Mouse (Mus musculus) activated CD4-positive, CD25-positive, alpha-beta regulatory T cell, adult 4 months (primary cell): ENCODE data around the gene Sp7. TPM values are rescaled to one million over a fixed set of nuclear protein-coding genes. Genes with fewer than 3 reads are reported as not detected.

ENCODE experiments used
- ATAC-seq: one replicate; pipeline ENCODE4 v1.8.0; 2017
- polyA plus RNA-seq, 2 experiments: library from polyadenylated mRNA; unstranded; fragments of 100-300 nt; shearing (Covaris generic); gene quantifications; one replicate each; pipeline ENCODE4 v1.2.1; 2017

The Sp7 gene
- polyA plus RNA-seq = not detected

DNA sequence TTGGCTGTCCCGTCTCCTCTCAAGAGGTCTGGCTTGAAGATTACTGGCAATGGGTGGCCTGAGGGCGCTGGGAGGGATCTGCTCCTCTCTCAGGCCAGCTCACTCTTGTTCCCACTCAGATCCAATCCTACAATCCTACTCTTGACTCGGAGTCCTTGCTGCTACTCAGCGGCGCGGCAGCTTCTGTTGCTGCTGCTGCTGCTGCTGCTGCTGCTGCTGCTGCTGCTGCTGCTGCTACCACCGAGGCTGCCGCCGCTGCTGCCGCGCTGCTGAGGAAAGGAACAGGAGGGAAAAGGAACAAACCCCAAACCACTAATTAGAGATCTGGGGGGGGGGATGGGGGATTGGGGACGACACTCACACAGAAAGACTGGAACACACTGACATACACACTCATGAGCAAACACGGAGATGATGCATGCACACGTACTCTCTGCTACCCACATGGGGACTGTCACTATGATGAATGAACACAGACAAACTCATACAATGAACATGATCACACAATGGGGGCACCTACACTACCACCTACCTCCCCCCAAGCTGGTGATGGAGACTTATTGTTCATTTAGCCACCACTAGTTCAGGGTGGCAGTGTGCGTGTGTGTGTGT, at the start of gene Sp7:
Gene Sp7 (minus strand): TSS at position 450 of the 612 bp plus-strand sequence.
- ATAC-seq = no peak

DNA sequence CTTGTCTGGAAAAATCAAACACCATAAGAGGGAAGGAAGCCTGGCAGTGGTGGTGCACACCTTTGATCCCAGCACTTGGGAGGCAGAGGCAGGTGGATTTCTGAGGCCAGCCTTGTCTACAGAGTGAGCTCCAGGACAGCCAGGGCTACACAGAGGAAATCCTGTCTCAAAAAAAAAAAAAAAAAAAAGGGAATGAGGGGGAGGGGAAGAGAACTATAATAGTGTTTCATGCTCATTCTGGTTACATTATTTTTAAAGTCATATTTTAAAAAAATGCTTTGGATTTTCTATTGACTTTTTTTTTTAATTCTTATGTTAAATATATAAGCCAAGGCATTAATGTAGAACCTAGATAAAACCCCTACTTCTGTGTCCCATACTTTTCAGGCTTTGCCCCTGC, 46.7 kb upstream of the Sp7 start:
- no peak for ATAC-seq

DNA sequence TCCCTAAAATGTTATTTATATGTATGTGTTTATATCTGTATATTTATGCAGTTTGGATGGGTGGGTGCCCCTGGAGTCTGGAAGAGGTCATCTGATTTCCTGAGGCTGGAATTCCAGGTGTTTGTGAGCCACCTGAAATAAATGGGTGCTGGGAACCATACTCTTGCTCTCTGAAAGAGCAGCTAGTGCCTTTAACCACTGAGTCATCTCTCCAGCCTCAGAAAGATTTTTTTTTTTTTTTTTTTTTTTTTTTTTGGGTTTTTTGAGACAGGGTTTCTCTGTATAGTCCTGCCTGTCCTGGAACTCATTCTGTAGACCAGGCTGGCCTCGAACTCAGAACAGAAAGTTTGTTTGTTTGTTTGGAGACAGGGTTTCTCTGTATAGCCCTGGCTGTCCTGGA, 44.1 kb upstream of the Sp7 start:
- no peak for ATAC-seq

DNA sequence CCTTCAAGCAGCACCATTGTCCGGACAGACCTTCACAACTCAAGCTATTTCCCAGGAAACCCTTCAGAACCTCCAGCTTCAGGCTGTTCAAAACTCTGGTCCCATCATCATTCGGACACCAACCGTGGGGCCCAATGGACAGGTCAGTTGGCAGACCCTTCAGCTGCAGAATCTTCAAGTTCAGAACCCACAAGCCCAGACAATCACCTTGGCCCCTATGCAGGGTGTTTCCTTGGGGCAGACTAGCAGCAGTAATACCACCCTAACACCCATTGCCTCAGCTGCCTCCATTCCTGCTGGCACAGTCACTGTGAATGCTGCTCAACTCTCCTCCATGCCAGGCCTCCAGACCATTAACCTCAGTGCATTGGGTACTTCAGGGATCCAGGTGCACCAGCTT, 42.3 kb upstream of the Sp7 start:
- no peak for ATAC-seq

DNA sequence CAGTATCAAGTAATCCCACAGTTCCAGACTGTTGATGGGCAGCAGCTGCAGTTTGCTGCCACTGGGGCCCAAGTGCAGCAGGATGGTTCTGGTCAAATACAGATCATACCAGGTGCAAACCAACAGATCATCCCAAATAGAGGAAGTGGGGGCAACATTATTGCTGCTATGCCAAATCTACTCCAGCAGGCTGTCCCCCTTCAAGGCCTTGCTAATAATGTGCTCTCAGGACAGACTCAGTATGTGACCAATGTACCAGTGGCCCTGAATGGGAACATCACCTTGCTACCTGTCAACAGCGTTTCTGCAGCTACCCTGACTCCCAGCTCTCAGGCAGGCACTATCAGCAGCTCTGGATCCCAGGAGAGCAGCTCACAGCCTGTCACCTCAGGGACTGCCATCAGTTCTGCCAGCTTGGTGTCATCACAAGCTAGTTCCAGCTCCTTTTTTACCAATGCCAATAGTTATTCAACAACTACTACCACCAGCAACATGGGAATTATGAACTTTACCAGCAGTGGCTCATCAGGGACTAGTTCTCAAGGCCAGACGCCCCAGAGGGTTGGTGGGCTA, 41.7 kb upstream of the Sp7 start:
- no peak for ATAC-seq

DNA sequence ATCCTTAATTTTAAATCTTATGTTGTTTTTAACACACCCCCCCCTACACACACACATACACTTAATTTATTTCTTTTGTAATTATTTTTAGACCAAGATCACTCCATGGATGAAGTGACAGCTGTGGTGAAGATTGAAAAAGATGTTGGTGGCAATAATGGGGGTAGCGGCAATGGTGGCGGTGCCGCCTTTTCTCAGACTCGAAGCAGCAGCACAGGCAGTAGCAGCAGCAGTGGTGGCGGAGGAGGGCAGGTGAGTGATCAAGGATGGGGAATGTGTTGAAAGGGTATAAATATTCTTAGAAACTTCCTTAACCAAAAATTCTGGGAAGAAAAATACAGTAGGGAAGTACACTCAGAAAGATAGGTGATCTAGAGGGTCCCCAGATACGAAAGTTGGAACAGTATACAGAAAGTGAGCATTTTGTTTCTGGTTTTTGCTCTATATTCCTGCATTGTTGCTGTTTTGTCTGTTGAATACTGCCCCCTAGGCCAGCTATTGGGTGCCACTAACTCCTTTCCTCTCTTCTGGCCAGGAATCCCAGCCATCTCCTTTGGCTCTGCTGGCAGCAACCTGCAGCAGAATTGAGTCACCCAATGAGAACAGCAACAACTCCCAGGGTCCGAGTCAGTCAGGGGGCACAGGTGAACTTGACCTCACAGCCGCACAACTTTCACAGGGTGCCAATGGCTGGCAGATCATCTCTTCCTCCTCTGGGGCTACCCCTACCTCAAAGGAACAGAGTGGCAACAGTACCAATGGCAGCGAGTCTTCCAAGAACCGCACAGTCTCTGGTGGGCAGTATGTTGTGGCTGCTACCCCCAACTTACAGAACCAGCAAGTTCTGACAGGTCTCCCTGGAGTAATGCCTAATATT, 40.9 kb upstream of the Sp7 start:
- ATAC-seq = no peak

DNA sequence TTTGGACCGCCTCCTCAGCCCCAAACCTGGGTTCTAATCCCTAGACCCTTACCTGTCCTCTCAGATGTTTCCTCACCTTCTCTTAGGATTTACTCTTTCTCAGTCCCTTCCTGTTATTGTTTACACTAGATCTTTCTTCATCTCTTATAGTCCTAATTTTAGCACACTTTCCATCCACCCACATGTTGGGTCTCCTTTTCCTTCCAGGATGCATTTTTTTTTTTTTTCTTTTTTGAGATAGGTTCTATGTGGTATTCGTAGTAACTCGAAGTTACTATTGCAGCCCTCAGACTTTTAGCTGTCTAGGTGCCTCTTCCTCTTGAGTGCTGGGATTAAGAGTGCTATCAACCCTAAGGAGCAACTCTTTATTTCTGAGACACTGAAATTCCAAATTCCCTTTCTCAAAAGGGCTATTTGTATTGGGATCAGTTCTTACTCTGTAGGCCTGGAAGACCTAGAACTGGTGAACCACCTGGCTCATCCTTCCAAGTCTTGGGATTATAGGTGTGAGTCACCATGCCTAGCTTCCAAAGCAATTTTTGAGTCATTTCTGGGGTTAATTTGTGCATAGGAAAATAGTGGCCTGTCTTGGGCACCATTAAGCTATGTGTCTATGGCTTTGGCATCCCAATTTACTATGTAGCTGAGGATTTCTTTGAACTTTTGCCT, 40.1 kb upstream of the Sp7 start:
- ATAC-seq = no peak

DNA sequence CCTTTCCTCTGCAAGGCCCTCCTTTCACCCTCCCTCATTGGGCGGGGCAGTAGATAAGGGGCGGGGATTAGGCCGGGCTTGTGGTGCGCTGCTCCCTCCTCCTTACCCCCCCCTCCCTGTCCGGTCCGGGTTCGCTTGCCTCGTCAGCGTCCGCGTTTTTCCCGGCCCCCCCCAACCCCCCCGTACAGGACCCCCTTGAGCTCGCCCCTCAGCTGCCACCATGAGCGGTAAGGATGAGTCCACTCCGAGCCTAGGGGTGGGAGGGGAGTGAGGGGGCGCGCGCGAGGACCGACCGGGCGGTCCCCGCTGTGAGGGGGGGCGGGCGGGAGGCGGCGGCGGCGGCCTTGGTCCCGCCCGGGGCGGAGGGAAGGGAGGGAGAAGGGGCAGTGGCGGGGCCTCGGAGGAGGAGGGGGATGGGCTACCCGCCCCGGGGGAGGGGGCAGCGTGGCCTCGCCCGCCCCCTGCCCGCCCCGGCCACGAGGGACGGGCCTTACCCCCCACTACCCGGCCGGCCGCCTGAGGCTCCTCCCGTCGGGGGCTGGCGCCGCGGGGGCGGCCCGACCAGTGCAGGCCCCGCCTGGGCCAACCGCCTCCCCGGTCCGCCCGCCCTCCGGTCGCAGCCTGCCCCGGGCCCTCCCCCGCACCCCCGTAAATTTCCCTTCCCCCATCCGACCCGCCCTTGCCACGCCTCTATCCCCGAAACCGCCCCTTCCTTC, 39.4 kb upstream of the Sp7 start:
- no peak for ATAC-seq

DNA sequence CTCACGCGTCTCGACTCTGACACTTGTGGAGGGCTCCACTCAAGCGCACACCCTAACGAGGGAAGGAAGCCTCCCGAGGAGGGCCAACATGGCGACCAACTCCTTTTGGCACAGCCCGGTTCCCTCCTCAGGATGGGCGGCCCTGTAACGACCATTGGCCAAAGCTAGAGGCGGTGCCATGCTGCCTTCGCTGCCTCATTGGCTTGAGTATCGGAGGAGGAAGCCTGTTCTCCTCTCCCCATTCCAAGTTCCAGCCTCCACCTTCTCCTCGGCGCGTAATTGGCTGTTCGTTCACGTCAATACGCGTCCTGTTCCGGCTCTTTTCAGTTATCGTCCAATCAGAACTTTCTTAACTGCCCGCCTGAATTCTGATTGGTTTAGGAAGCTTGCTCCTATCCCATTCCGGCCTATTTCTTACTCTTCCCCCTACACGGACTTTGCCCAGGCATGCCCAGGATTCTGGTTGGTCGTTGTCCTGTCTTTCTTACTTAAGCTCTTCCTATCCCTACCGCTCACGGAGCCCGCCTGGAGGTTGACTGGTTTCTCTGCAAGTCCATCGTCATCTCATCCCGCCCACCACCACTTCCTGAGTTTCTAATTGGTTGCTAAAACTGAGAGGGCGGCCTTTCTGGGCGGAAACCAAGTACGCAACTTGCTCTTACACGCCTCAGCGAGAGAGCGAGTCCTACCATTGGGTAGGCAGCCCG, 38.7 kb upstream of the Sp7 start, which contains the start of gene Sp1:
Gene Sp1 (plus strand): TSS at position 655 of the 707 bp plus-strand sequence.
- ATAC-seq = peak; percentile 83

DNA sequence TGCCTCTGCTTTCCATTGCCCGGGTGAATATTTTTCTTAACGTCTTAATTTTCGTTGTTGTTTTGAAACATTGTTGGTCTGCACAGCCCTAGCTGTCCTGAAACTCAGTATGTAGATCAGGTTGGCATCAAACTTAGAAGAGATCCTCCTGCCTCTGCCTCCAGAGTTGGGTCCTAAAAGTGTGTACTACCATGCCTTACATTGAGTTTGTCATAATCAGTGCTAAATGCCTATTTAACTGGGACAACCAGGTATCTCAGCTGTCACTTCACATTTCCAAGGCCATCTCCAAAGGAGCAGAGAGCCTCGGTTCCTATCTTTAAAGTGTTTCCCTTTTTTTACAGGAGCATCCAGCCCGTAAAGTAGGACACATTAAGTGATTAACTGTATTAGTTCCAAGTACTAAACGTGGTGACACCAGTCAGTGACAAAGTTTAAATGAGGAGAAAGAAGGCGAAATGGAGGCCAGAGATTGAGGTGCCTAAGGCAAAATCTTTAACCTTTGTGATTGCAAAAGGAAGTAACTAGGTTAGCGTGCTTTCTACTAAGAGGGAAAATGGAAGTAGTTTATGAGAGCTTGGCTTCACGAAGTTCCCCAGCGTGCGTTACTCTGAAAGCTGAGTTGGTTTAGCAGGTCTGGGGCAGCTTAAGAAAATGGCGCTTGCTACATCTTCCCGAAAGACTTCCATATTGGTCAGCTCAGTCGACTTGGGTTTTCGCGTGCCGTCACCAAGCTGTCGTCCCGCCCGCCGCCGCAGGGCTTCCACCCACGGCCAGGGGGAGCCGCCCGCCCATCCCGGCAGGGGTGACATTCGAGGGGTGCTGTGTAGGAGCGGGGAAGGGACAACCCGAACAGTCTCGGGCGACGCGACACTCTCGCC, 37.9 kb upstream of the Sp7 start:
- peak; percentile 23 for ATAC-seq

DNA sequence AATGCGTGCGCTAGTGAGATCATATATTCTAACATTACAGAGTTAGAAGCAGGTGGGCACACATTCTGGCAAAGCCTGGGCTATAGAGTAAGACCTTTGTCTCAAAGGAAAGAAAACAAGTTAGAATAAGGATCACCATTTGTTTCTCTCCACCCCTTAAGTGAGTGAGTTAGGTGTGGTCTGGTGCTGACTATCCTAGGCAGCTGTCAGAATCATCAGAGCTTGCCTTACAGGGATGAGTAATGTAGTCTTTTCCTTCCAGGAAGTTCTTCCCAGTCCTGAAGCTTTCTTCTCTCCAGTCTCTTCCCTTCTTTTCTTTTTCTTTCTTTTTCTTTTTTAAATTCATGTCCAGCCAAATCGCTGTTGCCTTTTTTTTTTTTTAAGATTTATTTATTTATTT, 35.2 kb upstream of the Sp7 start:
- no peak for ATAC-seq

DNA sequence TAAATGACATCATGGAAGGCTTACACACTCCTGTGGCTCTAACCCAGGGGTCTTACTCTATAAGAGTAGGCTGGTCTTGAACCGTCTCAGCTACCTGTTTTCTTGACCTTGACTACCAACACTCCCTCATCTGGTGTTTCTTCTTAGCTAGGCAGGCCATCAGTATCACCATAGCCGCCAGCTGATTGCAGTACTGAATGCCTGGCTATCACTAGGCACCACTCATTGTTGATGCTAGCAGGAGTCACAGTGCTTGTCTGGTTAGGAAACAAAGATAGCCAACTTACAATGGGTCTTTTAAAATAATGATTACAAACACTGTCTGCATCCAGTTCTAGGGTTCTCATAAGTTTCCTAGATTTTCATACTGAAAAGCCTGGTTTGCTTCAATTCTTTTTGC, 34.3 kb upstream of the Sp7 start:
- no peak for ATAC-seq

DNA sequence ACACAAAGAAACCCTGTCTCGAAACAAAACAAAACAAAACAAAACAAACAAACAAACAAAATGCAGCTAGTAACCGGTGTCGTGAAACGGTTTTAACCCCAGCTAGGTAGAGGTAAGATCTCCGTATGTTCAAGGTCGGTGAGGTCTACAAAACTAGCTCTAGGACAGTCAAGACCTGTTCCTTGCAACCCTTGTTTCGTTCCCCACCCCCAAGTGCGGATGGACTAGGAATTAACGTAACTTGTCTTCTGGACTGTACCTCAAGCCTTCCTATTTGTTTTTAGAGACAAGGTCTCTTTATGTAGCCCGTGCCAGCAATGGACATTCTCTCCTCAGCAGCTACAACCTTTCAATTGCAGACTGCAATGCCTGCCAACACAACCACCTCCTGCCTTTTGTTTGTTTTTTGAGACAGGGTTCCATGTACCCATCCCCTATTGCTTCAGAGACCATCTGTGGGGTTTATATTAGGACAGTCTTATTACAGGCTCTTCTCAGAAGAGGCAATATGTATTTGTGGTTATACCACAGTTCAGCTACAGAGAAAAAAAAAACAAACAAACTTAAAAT, 33.6 kb upstream of the Sp7 start:
- ATAC-seq = no peak

DNA sequence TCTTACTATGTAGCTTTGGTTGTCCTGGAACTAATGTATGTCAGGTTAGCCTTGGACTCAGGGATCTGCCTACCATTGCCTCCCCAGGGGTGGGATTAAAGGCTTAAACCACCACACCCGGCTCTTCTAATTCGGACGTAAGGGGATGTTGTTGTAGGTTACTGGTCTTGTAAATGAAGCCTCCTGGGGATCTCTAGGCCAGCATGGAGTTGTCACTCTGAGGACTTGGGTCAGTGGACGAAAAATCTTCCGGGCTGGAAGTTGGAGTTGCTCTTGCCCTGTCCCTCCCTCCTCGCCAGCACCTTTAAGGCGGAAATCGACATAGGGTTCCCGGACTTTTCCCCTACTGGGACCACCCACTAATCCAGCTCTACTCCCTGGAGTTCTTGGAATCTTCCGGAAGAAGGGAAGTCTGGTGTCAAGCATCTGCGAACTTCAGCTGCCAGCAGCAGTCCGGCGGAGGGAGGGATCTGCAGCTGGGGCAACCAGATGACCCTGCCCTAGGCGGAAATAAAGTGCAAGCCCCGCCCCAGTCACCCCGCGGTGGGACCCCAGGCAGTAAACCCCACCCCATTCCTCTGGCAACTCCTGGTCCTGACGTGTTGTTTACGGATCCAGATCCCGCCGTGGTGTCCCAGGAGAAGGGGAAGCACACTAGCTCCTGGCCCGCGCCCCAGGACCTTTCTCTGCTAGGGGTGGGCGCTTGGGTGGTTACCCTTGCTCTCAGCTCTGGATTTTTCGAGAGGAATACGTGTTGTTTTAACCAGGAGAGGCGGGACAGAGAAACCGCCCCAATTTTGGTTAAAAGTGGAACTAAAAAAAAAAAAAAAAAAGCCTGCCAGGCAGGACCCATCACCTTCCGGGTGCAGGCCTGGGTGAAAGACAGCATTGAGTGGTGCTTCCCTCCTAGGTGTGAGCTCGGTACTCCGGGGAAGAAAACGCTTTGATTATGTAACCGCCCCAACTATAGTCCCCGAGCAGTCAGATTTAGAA, 32.5 kb upstream of the Sp7 start:
- ATAC-seq = peak; percentile 77

DNA sequence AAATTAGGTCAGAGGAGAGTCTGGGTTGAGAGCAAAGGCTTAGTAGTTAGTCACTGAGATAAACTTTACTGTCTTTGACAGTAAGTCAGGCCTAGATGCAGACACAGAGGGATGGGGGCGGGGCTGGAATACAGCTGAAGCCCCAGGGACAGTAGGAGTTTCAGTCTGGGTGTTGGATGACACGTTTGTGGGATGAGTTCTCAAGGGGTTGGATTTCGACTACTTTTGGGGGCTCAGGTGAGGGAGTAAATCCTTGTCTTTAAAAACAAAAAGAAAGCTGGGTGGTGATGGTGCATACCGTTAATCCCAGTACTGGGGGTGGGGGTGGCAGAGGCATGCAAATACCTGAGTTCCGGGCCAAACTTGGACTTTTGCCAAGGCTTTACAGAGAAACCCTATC, 31.6 kb upstream of the Sp7 start:
- no peak for ATAC-seq

DNA sequence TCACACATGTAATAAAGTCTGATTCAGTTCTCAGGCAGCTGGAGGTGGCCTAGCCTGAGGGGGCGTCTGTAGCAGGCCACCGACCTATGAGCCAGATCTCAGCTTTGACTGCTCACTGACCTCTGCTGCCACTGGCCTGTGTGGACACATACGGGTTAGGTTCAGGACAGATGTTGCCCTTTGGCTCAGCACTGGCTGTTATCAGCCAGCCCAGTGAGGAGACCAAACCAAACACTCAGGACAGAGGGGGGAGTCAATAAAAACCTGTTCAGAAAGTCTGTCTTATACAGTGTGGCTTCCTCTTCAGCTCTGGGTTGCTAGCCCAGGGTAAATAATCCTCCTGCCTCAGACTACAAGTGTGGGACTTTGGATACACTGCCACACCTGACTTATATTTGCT, 28.1 kb upstream of the Sp7 start:
- ATAC-seq = no peak

DNA sequence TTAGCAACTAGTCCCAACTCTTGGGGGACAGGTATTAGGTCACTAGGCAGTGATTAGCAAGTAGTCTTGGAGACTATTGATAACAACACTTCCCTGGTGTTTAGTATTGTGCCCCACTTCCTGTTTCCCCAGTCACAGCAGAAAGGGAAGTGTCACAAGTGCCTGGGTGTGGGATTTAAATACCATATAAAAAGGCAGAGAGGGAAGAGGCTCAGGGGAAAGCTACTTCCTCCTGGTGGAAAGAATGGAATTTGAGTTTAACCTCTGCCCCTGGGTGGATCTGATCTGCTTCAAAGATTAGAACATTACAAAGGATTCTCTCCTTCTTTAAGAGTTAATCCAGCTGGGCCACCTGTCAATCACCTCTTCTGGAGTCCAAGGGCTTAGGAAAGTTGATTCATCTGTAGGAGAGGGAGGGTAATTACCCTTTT, 26.6 kb upstream of the Sp7 start:
- ATAC-seq = peak; percentile 54

DNA sequence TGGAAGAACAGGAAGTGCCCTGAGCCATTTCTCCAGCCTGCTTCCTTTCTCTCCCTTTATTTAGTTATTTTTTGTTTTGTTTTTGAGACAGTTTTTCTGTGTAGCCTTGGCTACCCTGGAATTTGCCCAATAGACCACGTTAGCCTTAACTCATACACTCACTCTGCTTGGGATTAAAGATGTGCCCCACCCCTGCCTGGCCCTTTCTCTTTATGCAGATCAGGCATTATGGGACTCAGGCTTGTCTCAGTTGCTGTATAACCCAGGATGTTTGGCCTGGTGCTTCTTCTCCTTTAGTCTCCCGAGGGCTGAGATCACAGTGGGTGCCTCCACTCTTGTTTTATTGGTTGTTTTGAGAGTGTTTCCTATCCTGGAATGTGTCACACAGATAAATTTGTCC, 25.5 kb upstream of the Sp7 start:
- no peak for ATAC-seq

DNA sequence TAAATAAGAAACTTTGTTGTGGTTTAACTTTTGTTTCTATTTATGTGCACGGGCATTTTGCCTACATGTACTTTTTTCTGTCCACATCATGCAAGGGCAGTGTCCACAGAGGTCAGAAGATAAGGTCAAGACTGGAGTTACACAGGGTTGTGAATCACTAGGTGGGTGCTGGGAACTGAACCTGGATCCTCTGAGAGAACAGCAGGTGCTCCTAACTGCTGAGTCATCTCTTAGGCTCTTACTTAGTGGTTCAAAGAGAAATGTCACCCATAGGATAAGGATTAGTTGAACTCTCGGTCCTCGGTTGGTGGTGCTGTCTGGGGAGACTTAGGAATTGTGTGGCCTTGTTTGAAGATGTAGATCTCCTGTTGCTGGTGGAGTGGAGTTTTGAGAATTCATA, 22.0 kb upstream of the Sp7 start:
- no peak for ATAC-seq
